ENCODE assay signal across 22 mouse cellular contexts in the genomic region with DNA sequence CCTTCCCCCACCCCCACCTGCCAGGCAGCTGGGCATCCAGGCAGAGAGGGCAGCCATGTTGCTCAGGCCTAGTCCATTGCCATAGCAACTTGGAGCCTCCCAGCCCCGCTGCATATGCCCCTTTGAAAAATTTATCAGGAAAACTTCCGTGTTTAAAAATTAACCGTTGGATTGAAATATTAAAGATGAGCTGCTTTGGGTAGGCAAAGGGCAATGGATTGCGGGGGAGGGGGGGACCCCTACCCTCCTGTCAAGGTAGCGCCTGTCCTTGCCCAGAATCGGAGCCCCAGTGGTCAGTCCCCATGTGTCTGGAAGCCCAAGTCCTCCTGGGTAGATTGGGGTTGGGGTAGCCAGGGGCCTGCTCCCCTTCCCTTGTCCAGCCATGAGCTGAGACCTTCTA. TPM values are rescaled to one million over a fixed set of nuclear protein-coding genes. Genes with fewer than 3 reads are reported as not detected.
DNase-seq lines count a peak whose midpoint lies in the region; ATAC-seq and TF ChIP-seq lines count a peak whose summit lies in the region.
"Had no signal": no experiment of that assay in that cellular context is flagged by ENCODE, and none has a peak within 500 bp of the region (broad histone marks: within the 10 kb centered on the region; RNA-seq: fewer than 3 reads in every experiment).

No protein-coding gene starts in this region.

- H3K9ac ChIP-seq in forebrain, embryonic 15.5 days (replicated peaks): no peak overlapping the region
- no peak overlapping the region for H3K9ac ChIP-seq in midbrain, postnatal 0 days (replicated peaks; ENCODE audit: low read length, poor library complexity, severe bottlenecking)
- H3K9ac ChIP-seq: embryonic facial prominence, embryonic 15.5 days had no signal

- H3K27ac ChIP-seq in forebrain, embryonic 10.5 days: peak overlapping the region; percentile 53; the same call in 1 of the 2 replicates
- no peak overlapping the region for H3K27ac ChIP-seq in forebrain, embryonic 15.5 days (replicated peaks)
- peak overlapping the region; percentile 57; the same call in 1 of the 2 replicates for H3K27ac ChIP-seq in midbrain, embryonic 10.5 days (replicated peaks)
- no peak overlapping the region for H3K27ac ChIP-seq in midbrain, postnatal 0 days (ENCODE audit: low read depth, low read length)
- no peak overlapping the region for H3K27ac ChIP-seq in testis, adult 2 months (ENCODE audit: control insufficient read depth, insufficient read depth, low read depth, low read length)
- H3K27ac ChIP-seq: embryonic facial prominence, embryonic 15.5 days; heart, adult 2 months; hindbrain, embryonic 13.5 days; hindbrain, postnatal 0 days had no signal

- H3K27me3 ChIP-seq in forebrain, embryonic 10.5 days (ENCODE audit: poor library complexity, severe bottlenecking): peaks cover 34% of the 10 kb centered on the region
- H3K27me3 ChIP-seq in forebrain, embryonic 15.5 days: no peaks in the 10 kb centered on the region
- peaks cover 29% of the 10 kb centered on the region for H3K27me3 ChIP-seq in midbrain, embryonic 10.5 days (ENCODE audit: low read depth, poor library complexity, severe bottlenecking)
- no peaks in the 10 kb centered on the region for H3K27me3 ChIP-seq in midbrain, postnatal 0 days (ENCODE audit: insufficient read depth, low read length)
- H3K27me3 ChIP-seq in testis, adult 2 months (ENCODE audit: control insufficient read depth, insufficient read depth, low read length): no peaks in the 10 kb centered on the region
- H3K27me3 ChIP-seq: embryonic facial prominence, embryonic 15.5 days; hindbrain, embryonic 13.5 days had no signal

- DNase-seq in cerebellum, adult 11 months: peak; percentile 32
- no peak for DNase-seq in cerebellum, postnatal 36 days
- DNase-seq in forebrain, embryonic 10.5 days (ENCODE audit: extremely low spot score, low spot score): no peak
- DNase-seq in midbrain, embryonic 10.5 days (ENCODE audit: low spot score): no peak
- DNase-seq in midbrain, postnatal 0 days (ENCODE audit: low spot score): no peak
- no peak for DNase-seq in testis, postnatal 14 days (ENCODE audit: low spot score)
- DNase-seq: B cell, adult 2 months; embryo, embryonic 11 days; gastrocnemius, postnatal 14 days; heart, adult 2 months; heart, postnatal 36 days had no signal

- no peak for ATAC-seq in forebrain, embryonic 15.5 days (replicated peaks)
- no peak for ATAC-seq in midbrain, postnatal 0 days (ENCODE audit: low FRiP score)
- ATAC-seq: CD4-positive, CD25-positive, alpha-beta regulatory T cell, adult 4 months; forebrain, embryonic 16.5 days; hindbrain, postnatal 0 days had no signal

- H3K4me1 ChIP-seq in forebrain, embryonic 10.5 days: peaks cover 69% of the 10 kb centered on the region
- peaks cover 18% of the 10 kb centered on the region for H3K4me1 ChIP-seq in forebrain, embryonic 15.5 days
- peaks cover 77% of the 10 kb centered on the region for H3K4me1 ChIP-seq in midbrain, embryonic 10.5 days
- H3K4me1 ChIP-seq in midbrain, postnatal 0 days (ENCODE audit: insufficient read depth, low read length): peaks cover 5% of the 10 kb centered on the region; the same call in 1 of the 2 replicates
- H3K4me1 ChIP-seq in testis, adult 2 months (ENCODE audit: control insufficient read depth, insufficient read depth, low read length): peaks cover 13% of the 10 kb centered on the region

- H3K4me2 ChIP-seq in forebrain, embryonic 15.5 days (replicated peaks): no peak overlapping the region
- H3K4me2 ChIP-seq in midbrain, postnatal 0 days (ENCODE audit: low read depth, low read length, poor library complexity, severe bottlenecking): no peak overlapping the region
- H3K4me2 ChIP-seq: embryonic facial prominence, embryonic 15.5 days; heart, embryonic 12.5 days; hindbrain, embryonic 13.5 days had no signal

- H3K4me3 ChIP-seq in forebrain, embryonic 10.5 days: no peak overlapping the region
- H3K4me3 ChIP-seq in forebrain, embryonic 15.5 days: no peak overlapping the region
- H3K4me3 ChIP-seq in midbrain, embryonic 10.5 days: no peak overlapping the region
- H3K4me3 ChIP-seq in midbrain, postnatal 0 days (ENCODE audit: low read depth, low read length): no peak overlapping the region
- peak overlapping the region; percentile 16; the same call in 1 of the 2 replicates for H3K4me3 ChIP-seq in testis, adult 2 months (ENCODE audit: control insufficient read depth, low read depth, low read length)
- H3K4me3 ChIP-seq: embryonic facial prominence, embryonic 15.5 days; erythroblast, embryonic 14.5 days; heart, adult 2 months; heart, embryonic 12.5 days; hindbrain, embryonic 13.5 days had no signal

- no peaks in the 10 kb centered on the region for H3K36me3 ChIP-seq in forebrain, embryonic 10.5 days (replicated peaks)
- H3K36me3 ChIP-seq in forebrain, embryonic 15.5 days: no peaks in the 10 kb centered on the region
- no peaks in the 10 kb centered on the region for H3K36me3 ChIP-seq in midbrain, embryonic 10.5 days
- no peaks in the 10 kb centered on the region for H3K36me3 ChIP-seq in midbrain, postnatal 0 days (ENCODE audit: insufficient read depth, low read length)
- H3K36me3 ChIP-seq in testis, adult 2 months (ENCODE audit: control insufficient read depth, insufficient read depth, low read length): no peaks in the 10 kb centered on the region
- H3K36me3 ChIP-seq: embryonic facial prominence, embryonic 15.5 days; G1E; heart, embryonic 12.5 days; hindbrain, embryonic 13.5 days had no signal

- no peak for TF ChIP-seq POLR2A in testis, adult 2 months (IDR thresholded peaks at IDR 0.05; ENCODE audit: control insufficient read depth, low read depth, low read length)

- TF ChIP-seq CTCF in midbrain, postnatal 0 days (IDR thresholded peaks at IDR 0.05): no peak
- TF ChIP-seq CTCF in testis, adult 2 months (IDR thresholded peaks at IDR 0.05; ENCODE audit: control insufficient read depth, insufficient read depth, insufficient replicate concordance, low read depth, low read length): no peak

- no peaks in the 10 kb centered on the region for H3K9me3 ChIP-seq in forebrain, embryonic 10.5 days
- H3K9me3 ChIP-seq in forebrain, embryonic 15.5 days: no peaks in the 10 kb centered on the region
- no peaks in the 10 kb centered on the region for H3K9me3 ChIP-seq in midbrain, embryonic 10.5 days (replicated peaks)
- no peaks in the 10 kb centered on the region for H3K9me3 ChIP-seq in midbrain, postnatal 0 days (ENCODE audit: low read length)
- H3K9me3 ChIP-seq: embryonic facial prominence, embryonic 15.5 days; G1E; heart, embryonic 12.5 days; hindbrain, embryonic 13.5 days had no signal

- WGBS in forebrain, embryonic 10.5 days: 91% methylated on average over 6 of the region's 6 CpGs
- WGBS in forebrain, embryonic 15.5 days: 84% methylated on average over 6 of the region's 6 CpGs
- 82% methylated on average over 6 of the region's 6 CpGs for WGBS in midbrain, embryonic 10.5 days
- WGBS in midbrain, postnatal 0 days: 70% methylated on average over 6 of the region's 6 CpGs

RNA-seq across cellular contexts. Expression of a gene that starts 7.9 kb away (rescaled TPM):
- 11.7 and 13.2 TPM in 2 replicates for polyA plus RNA-seq in forebrain, embryonic 10.5 days (2016; fragmentation: Nextera tagmentation; extraction: Ambion mirVana)
- polyA plus RNA-seq in forebrain, embryonic 15.5 days (2015; fragmentation: Nextera tagmentation; extraction: Ambion mirVana): 22.1 and 25.6 TPM in 2 replicates
- polyA plus RNA-seq in midbrain, embryonic 10.5 days (2016; fragmentation: Nextera tagmentation; extraction: Ambion mirVana): 10.7 and 18.4 TPM in 2 replicates
- total RNA-seq in midbrain, postnatal 0 days (2014; rRNA removed): 43.8 and 46.9 TPM in 2 replicates
- 21.5 and 22.3 TPM in 2 replicates for polyA plus RNA-seq in midbrain, postnatal 0 days (2015; fragmentation: Nextera tagmentation; extraction: Ambion mirVana)
- polyA plus RNA-seq in testis, adult 2 months (2012; rRNA removed): 12.9 and 14.8 TPM in 2 replicates
- polyA plus RNA-seq: CD4-positive, CD25-positive, alpha-beta regulatory T cell, adult 4 months; G1E had no signal

RNA-seq across cellular contexts. Expression of a gene that starts 50.4 kb away (rescaled TPM):
- 86.0 and 87.4 TPM in 2 replicates for polyA plus RNA-seq in forebrain, embryonic 10.5 days (2016; fragmentation: Nextera tagmentation; extraction: Ambion mirVana)
- 54.4 and 55.0 TPM in 2 replicates for polyA plus RNA-seq in forebrain, embryonic 15.5 days (2015; fragmentation: Nextera tagmentation; extraction: Ambion mirVana)
- polyA plus RNA-seq in midbrain, embryonic 10.5 days (2016; fragmentation: Nextera tagmentation; extraction: Ambion mirVana): 81.1 and 84.0 TPM in 2 replicates
- 18.1 and 18.8 TPM in 2 replicates for total RNA-seq in midbrain, postnatal 0 days (2014; rRNA removed)
- 14.8 and 17.8 TPM in 2 replicates for polyA plus RNA-seq in midbrain, postnatal 0 days (2015; fragmentation: Nextera tagmentation; extraction: Ambion mirVana)
- 9.9 and 10.1 TPM in 2 replicates for polyA plus RNA-seq in testis, adult 2 months (2012; rRNA removed)
- total RNA-seq: common myeloid progenitor, adult 5-6 weeks had no signal
- polyA plus RNA-seq: erythroblast, embryonic 14.5 days; G1E had no signal

Comparison
In these comparisons a context has a peak if more than half of its experiments do, and no peak if none do; other contexts are left out.
1. H3K27ac ChIP-seq: peak in forebrain, embryonic 10.5 days (single experiment) and midbrain, embryonic 10.5 days (single experiment); none in forebrain, embryonic 15.5 days (single experiment), midbrain, postnatal 0 days (single experiment) and testis, adult 2 months (single experiment).